Mouse (Mus musculus) lung, postnatal 0 days (tissue): Measurements from ENCODE around the gene Hsf2bp. TPM values are rescaled to one million over a fixed set of nuclear protein-coding genes. Genes with fewer than 3 reads are reported as not detected.

Experiments used
- ATAC-seq: fragments of 200-750 bp; cut with Nextera tagmentation; 2 replicates; pipeline ENCODE4 v1.8.0; 2017; ENCODE audit warnings: moderate library complexity
- DNase-seq: peaks from one replicate; pipeline ENCODE4 v3.0.0-alpha.2; 2016; ENCODE audit warnings: low spot score
- H3K27ac ChIP-seq: fragments of 300-500 bp; sonication (generic); 2 replicates; pipeline ENCODE4 v1.5.1; 2014; ENCODE audit warnings: antibody characterized with exemption, mild to moderate bottlenecking, low read length, mixed read lengths
- H3K27me3 ChIP-seq: fragments of 300-500 bp; sonication (generic); replicated peaks from 2 replicates; pipeline ENCODE4 v1.6.1; 2014; ENCODE audit warnings: low read length, mixed read lengths; ENCODE audit not compliant: insufficient read depth
- H3K36me3 ChIP-seq: fragments of 300-500 bp; sonication (generic); 2 replicates; pipeline ENCODE4 v1.6.1; 2014; ENCODE audit warnings: low read length, mixed read lengths; ENCODE audit not compliant: insufficient read depth
- H3K4me1 ChIP-seq: fragments of 300-500 bp; sonication (generic); 2 replicates; pipeline ENCODE4 v1.6.1; 2014; ENCODE audit warnings: antibody characterized with exemption, low read depth, low read length, mixed read lengths; ENCODE audit not compliant: insufficient read depth
- H3K4me2 ChIP-seq: fragments of 300-500 bp; sonication (generic); replicated peaks from 2 replicates; pipeline ENCODE4 v1.6.1; 2014; ENCODE audit warnings: low read depth, mild to moderate bottlenecking, low read length, moderate library complexity, mixed read lengths
- H3K4me3 ChIP-seq: fragments of 300-500 bp; sonication (generic); 2 replicates; pipeline ENCODE4 v1.5.1; 2014; ENCODE audit warnings: low read depth, low read length
- H3K9ac ChIP-seq: fragments of 300-500 bp; sonication (generic); replicated peaks from 2 replicates; pipeline ENCODE4 v1.6.1; 2014; ENCODE audit warnings: low read depth, mild to moderate bottlenecking
- H3K9me3 ChIP-seq: fragments of 300-500 bp; sonication (generic); 2 replicates; pipeline ENCODE4 v1.6.1; 2016; ENCODE audit warnings: low read length, mixed read lengths
- CTCF ChIP-seq: IDR thresholded peaks from 2 replicates; pipeline ENCODE4 v1.5.1; 2016; ENCODE audit warnings: antibody characterized with exemption, mild to moderate bottlenecking
- EP300 ChIP-seq: IDR thresholded peaks from 2 replicates; pipeline ENCODE4 v1.6.1; 2016; ENCODE audit warnings: antibody characterized with exemption, mild to moderate bottlenecking, control low read depth
- WGBS: fragments of 180-500 bp; shearing (Covaris S2); extraction: QIAGEN DNeasy Blood & Tissue Kit; methylation state at CpG from one replicate; pipeline ENCODE4 v1.1.7; 2014; 5-methylcytosine and 5-hydroxymethylcytosine counted together
- polyA plus RNA-seq: library from polyadenylated mRNA; unstranded; fragments of >200 nt; fragmentation: Nextera tagmentation; extraction: Ambion mirVana; gene quantifications from 2 replicates; pipeline ENCODE4 v1.2.1, GENCODE M21; 2015

Hsf2bp gene
- polyA plus RNA-seq, 1 experiment from 2014 or later = 0.58 TPM

GRCm38 (mm10) chr17:31914323-31914722 is 121.8 kb downstream of the Hsf2bp start:
- Histone ChIP-seq H3K9me3 (no peaks in the 10 kb centered on the region), H3K9ac (no peak overlapping the region), H3K4me2 (no peak overlapping the region), H3K27me3 (no peaks in the 10 kb centered on the region), H3K4me3 (no peak overlapping the region), H3K4me1 (peaks cover 35% of the 10 kb centered on the region), H3K36me3 (no peaks in the 10 kb centered on the region), H3K27ac (peak overlapping the region; percentile 93)
- no peak for DNase-seq
- TF ChIP-seq EP300 (peak; percentile 44; the same call in 1 of the 2 replicates), CTCF (no peak)
- no peak for ATAC-seq
- 89% methylated on average over 5 of the region's 5 CpGs for whole genome bisulfite sequencing

DNA sequence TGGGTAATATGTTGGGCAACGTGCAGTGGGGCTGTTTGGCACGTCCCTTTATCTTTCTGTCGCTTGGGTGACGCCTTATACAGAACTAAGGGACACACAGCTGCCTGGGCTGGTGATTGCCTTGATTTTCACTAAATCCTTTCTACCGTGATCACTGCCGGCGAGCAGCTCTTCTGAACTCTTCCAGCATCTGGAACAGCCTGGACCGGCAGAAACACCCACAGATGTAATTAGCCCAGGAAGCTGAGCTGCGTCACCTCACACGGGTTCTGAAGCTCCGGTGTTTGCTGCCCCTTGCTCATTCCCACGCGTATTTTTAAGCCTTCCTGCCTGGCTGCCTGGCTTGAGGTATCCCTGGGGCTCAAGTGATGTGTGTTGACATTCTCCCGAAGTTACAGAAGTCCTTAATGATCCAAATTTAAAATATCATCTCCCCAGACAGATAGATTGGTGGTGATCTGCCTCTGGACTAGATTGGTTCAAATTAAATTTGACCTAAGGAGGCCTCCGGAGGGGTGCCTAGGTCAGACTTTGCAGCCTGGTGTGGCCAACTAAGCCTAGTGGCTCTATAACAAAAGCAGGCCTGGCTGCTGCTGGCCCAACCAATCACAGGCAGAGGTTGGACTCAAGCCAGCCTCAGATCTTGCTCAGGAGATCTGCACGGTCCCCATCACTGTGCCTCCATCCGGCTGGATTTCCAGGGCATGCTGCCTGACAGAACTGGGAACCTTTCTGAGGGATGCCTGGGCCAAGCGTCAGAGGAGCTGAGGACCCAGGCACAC is 123.1 kb downstream of the Hsf2bp start:
- TF ChIP-seq CTCF (no peak), EP300 (no peak)
- Histone ChIP-seq H3K36me3 (no peaks in the 10 kb centered on the region), H3K4me2 (peak overlapping the region; percentile 33), H3K9ac (peak overlapping the region; percentile 32), H3K27me3 (no peaks in the 10 kb centered on the region), H3K4me1 (peaks cover 28% of the 10 kb centered on the region), H3K9me3 (no peaks in the 10 kb centered on the region), H3K4me3 (no peak overlapping the region), H3K27ac (peak overlapping the region; percentile 93)
- DNase-seq (no peak), ATAC-seq (no peak)
- WGBS = 64% methylated on average over 18 of the region's 18 CpGs

DNA sequence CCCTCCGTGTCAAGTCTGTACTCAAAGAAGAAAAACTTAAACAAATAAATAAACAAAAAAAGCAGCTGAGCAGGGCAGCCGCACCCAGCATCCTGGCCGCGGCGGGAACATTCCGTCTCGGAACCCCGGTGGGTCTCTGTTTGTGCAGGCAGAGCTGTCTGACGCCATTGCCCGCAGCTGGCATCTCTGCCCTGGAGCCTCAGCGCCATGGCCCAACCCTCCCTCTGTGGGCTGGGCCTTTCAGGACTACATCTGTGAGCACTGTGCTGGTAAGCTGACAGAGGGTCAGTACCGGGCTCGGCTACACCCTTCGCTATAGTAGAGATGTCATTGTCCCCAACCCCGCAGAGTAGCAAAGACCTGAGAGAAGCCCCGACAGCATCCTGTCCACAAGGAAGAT is 123.8 kb downstream of the Hsf2bp start:
- peak overlapping the region; percentile 33 for H3K4me2 ChIP-seq
- ATAC-seq (peak; percentile 76), DNase-seq (peak; percentile 90)
- peak overlapping the region; percentile 93 for H3K27ac ChIP-seq
- H3K36me3 ChIP-seq = no peaks in the 10 kb centered on the region
- TF ChIP-seq EP300 = peak; percentile 100
- no peak for TF ChIP-seq CTCF
- H3K9ac ChIP-seq = peak overlapping the region; percentile 32
- H3K4me1 ChIP-seq = peaks cover 28% of the 10 kb centered on the region
- H3K4me3 ChIP-seq = no peak overlapping the region
- no peaks in the 10 kb centered on the region for H3K27me3 ChIP-seq
- 34% methylated on average over 16 of the region's 16 CpGs for WGBS
- no peaks in the 10 kb centered on the region for H3K9me3 ChIP-seq

DNA sequence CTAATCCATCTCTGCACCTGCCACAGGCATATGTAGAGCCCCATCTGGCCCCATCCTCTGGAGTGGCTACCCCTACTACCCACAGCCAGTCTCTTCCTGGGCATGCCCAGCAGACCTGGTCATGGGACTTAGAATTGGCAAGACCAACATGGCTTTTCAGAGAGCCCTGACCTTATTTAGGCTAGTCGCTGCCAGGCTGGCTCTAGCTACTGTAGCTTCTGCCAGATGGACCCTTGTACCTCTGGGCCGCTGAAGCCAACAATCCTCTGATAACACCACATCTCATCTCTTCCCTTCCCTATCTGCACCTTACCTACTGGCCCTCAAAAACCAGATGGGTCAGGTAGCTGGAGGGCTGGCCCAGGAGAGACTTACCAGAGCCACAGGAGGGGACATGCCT is 127.2 kb downstream of the Hsf2bp start:
- no peaks in the 10 kb centered on the region for H3K9me3 ChIP-seq
- no peak overlapping the region for H3K4me3 ChIP-seq
- no peak for DNase-seq
- WGBS = 96% methylated on average over 2 of the region's 2 CpGs
- no peak overlapping the region for H3K27ac ChIP-seq
- no peak overlapping the region for H3K4me2 ChIP-seq
- ATAC-seq = no peak
- no peak for TF ChIP-seq EP300
- no peak for TF ChIP-seq CTCF
- no peaks in the 10 kb centered on the region for H3K36me3 ChIP-seq
- no peak overlapping the region for H3K9ac ChIP-seq
- no peaks in the 10 kb centered on the region for H3K27me3 ChIP-seq
- H3K4me1 ChIP-seq = peaks cover 19% of the 10 kb centered on the region

DNA sequence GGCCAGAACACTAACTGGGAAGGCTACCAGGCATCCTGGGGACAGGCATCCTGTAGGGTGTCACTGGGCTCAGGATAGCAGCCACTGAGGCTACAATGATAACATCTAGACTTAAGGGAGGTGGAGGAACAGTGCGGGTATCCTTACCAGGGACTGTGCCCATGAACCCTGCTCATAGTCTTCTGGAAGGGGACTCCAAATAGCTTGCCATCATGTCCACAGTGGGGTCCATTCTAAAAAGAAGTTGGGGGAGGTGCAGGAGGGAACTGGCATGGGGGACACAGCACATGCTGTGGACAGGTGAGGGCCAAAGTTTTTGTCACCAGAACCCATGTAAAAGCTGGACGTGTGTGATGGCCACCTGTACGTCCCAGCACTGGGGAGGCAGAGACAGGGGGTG is 129.7 kb downstream of the Hsf2bp start:
- H3K4me2 ChIP-seq = no peak overlapping the region
- no peaks in the 10 kb centered on the region for H3K27me3 ChIP-seq
- TF ChIP-seq CTCF = no peak
- no peak for TF ChIP-seq EP300
- H3K4me3 ChIP-seq = no peak overlapping the region
- peak overlapping the region; percentile 93 for H3K27ac ChIP-seq
- peaks cover 6% of the 10 kb centered on the region for H3K4me1 ChIP-seq
- DNase-seq (no peak), ATAC-seq (no peak)
- no peaks in the 10 kb centered on the region for H3K9me3 ChIP-seq
- H3K36me3 ChIP-seq = no peaks in the 10 kb centered on the region
- WGBS = 96% methylated on average over 3 of the region's 3 CpGs
- no peak overlapping the region for H3K9ac ChIP-seq

GRCm38 (mm10) chr17:31905791-31906211 is 130.3 kb downstream of the Hsf2bp start:
- peak overlapping the region; percentile 93 for H3K27ac ChIP-seq
- no peaks in the 10 kb centered on the region for H3K36me3 ChIP-seq
- no peaks in the 10 kb centered on the region for H3K27me3 ChIP-seq
- H3K9ac ChIP-seq = no peak overlapping the region
- ATAC-seq (peak; percentile 72), DNase-seq (peak; percentile 87)
- no peaks in the 10 kb centered on the region for H3K9me3 ChIP-seq
- no peak for TF ChIP-seq CTCF
- peak; percentile 99 for TF ChIP-seq EP300
- peaks cover 6% of the 10 kb centered on the region for H3K4me1 ChIP-seq
- WGBS = 52% methylated on average over 10 of the region's 10 CpGs
- H3K4me2 ChIP-seq = no peak overlapping the region
- no peak overlapping the region for H3K4me3 ChIP-seq
